Mouse (Mus musculus): Measurements from ENCODE around the gene Sim2. TPM values are rescaled to one million over a fixed set of nuclear protein-coding genes. Genes with fewer than 3 reads are reported as not detected.

Gene Sim2
- total and polyA plus RNA-seq, 2 experiments from 2014 or later, result 0.27 to 0.29 TPM

DNA sequence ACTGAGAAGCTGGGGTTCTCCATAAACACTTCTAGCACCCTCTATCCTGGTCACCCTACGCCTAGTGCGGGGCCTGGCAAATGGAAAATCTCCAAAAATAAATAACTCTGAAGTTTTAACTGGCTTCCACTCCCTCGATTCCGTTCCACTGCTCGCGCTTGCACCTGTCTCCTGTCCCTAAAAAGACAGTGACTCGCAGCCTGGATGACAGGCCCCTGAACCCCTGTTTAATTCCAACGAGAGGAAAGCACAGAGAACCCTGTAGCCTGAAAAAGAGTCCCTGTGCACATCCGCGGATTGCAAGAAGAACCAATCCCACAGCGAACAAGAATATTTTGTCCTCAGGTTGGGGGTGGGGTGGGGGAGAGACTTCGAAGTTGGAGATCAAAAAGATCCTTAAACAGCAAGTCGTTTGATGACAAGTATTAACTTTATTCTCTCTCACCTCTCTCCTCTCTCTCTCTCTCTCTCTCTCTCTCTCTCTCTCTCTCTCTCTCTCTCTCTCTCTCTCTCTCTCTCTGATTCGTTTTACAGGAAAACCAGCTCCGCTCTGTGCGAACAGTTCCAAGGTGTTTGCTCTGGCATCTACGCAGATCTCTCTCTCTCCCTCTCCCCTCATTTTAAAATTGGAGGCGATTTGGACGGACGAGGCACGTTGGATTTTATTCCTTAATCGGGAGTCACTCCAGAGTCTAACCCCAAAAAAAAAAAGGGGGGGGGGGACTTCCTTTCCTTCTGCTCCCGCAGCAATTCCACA, 6.2 kb upstream of the Sim2 start:
- no peak for TF ChIP-seq CTCF (IDR thresholded peaks at IDR 0.05; ENCODE audit: low read depth)
- H3K27ac ChIP-seq (ENCODE audit: low read depth, low read length), result no peak overlapping the region
- no peaks in the 10 kb centered on the region for H3K36me3 ChIP-seq (ENCODE audit: insufficient read depth)
- DNase-seq, result peak; percentile 74
- 2% methylated on average over 23 of the region's 23 CpGs for WGBS
- H3K4me1 ChIP-seq (ENCODE audit: insufficient read depth), result no peaks in the 10 kb centered on the region
- H3K9me3 ChIP-seq (ENCODE audit: low read length), result no peaks in the 10 kb centered on the region
- H3K9ac ChIP-seq, result no peak overlapping the region
- no peak overlapping the region for H3K4me3 ChIP-seq (ENCODE audit: low read depth, low read length)
- H3K4me2 ChIP-seq (ENCODE audit: low read depth), result no peak overlapping the region
- ATAC-seq, result no peak
- H3K27me3 ChIP-seq (ENCODE audit: insufficient read depth, low read length), result peaks cover 65% of the 10 kb centered on the region

DNA sequence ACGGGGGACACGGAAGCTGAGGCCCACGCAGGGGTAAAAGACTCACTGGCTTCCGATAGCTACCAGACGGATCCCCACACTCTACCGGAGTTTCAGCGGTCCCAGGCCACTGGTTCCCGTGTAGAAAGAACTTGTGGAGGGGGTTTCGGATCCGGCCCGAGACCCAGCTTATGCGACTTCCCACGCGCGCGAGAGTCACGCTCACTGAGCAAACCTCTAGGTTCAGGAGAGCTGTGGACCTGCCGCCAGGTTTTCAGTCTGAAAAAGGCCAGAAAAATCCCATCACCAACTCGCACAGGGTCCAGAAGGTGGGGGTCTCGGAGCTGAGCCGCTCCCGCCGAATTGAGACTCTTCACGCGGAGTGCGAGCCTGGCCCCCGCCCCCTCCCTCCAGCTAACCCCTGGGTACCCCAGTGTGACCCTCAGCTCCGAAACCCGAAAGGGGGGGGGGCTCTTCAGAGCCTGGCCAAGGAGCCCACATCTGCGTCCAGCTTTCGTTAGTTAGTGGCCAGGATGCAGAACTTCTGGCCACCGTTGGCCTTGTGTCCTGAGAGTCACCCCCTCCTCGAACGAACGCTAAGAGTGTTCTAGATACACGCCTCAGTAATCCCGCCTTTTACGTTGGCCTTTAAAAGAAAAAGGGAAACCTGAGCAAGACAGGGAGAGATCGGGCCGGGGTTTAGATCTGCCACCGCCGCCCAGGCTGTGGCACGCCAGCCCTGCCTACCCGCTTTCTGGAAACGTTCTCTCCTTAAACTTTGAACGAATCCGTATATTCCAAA, 5.5 kb upstream of the Sim2 start:
- no peak overlapping the region for H3K27ac ChIP-seq (ENCODE audit: low read depth, low read length)
- DNase-seq, result no peak
- H3K36me3 ChIP-seq (ENCODE audit: insufficient read depth), result no peaks in the 10 kb centered on the region
- H3K9ac ChIP-seq, result no peak overlapping the region
- no peak overlapping the region for H3K4me3 ChIP-seq (ENCODE audit: low read depth, low read length)
- no peaks in the 10 kb centered on the region for H3K4me1 ChIP-seq (ENCODE audit: insufficient read depth)
- ATAC-seq, result no peak
- peaks cover 73% of the 10 kb centered on the region for H3K27me3 ChIP-seq (ENCODE audit: insufficient read depth, low read length)
- TF ChIP-seq CTCF (IDR thresholded peaks at IDR 0.05; ENCODE audit: low read depth), result no peak
- H3K4me2 ChIP-seq (ENCODE audit: low read depth), result no peak overlapping the region
- 2% methylated on average over 47 of the region's 47 CpGs for WGBS
- H3K9me3 ChIP-seq (ENCODE audit: low read length), result no peaks in the 10 kb centered on the region

DNA sequence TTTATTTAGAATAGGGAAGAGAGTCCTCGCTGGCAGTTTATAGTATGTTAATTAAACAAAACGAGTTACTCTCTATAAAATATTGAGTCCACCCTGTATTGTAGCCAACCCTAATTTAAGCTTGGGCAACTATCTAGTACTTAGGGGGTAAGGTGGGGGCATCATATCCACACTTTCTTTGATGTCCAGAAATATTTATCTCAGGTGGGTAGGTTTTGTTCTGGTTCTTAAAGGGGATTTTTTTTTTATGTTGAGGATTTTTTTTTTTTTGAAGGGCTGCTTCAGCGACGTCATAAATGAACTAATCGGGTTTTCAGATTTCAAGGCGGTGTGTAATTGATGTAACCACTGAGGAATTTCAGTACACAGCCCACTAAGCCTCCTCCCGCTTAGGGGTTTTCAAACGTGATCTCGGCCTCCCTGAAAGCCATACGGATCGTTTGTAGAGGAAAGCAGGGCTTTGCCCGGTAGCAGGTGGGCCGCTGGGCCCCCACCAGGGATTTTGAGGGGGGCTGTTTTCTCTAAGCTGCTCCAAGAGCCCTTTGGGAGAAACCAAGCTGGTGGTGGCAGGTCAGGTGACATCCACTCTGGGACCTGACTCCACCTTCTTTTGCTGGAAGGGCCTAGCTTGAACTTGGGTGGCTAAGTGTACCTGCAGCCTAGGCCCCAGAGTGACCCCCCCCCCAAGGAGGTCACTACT, 4.7 kb upstream of the Sim2 start:
- no peak overlapping the region for H3K9ac ChIP-seq
- peaks cover 80% of the 10 kb centered on the region for H3K27me3 ChIP-seq (ENCODE audit: insufficient read depth, low read length)
- DNase-seq (no peak), ATAC-seq (no peak)
- H3K4me2 ChIP-seq (ENCODE audit: low read depth), result no peak overlapping the region
- H3K36me3 ChIP-seq (ENCODE audit: insufficient read depth), result no peaks in the 10 kb centered on the region
- no peak for TF ChIP-seq CTCF (IDR thresholded peaks at IDR 0.05; ENCODE audit: low read depth)
- no peak overlapping the region for H3K4me3 ChIP-seq (ENCODE audit: low read depth, low read length)
- no peaks in the 10 kb centered on the region for H3K9me3 ChIP-seq (ENCODE audit: low read length)
- WGBS, result 2% methylated on average over 13 of the region's 13 CpGs
- H3K27ac ChIP-seq (ENCODE audit: low read depth, low read length), result no peak overlapping the region
- H3K4me1 ChIP-seq (ENCODE audit: insufficient read depth), result no peaks in the 10 kb centered on the region

DNA sequence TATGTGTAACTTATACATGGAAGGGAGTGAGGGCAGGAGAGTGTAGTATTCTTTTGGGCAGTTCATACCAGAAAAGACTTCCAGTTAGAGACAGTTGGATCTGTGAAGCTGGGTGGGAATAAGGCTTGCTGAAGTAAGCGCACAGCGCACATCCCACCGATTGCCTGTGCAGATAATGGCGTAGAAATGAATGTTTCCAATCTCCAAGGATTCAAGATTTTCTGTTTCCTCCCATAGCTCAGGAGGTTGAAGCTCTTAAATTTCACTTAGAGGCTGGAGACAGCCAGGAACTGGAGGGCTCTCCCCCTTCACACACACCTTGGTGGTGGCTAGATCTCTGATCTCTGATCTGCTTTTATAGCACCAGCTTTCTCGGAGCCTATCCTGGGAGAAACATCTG, 3.1 kb upstream of the Sim2 start:
- DNase-seq (no peak), ATAC-seq (no peak)
- 18% methylated on average over 5 of the region's 5 CpGs for WGBS
- no peak for TF ChIP-seq CTCF (IDR thresholded peaks at IDR 0.05; ENCODE audit: low read depth)
- Histone ChIP-seq H3K27me3 (ENCODE audit: insufficient read depth, low read length) (peaks cover 68% of the 10 kb centered on the region), H3K36me3 (ENCODE audit: insufficient read depth) (no peaks in the 10 kb centered on the region), H3K27ac (ENCODE audit: low read depth, low read length) (no peak overlapping the region), H3K4me2 (ENCODE audit: low read depth) (no peak overlapping the region), H3K4me1 (ENCODE audit: insufficient read depth) (no peaks in the 10 kb centered on the region), H3K9me3 (ENCODE audit: low read length) (no peaks in the 10 kb centered on the region), H3K9ac (no peak overlapping the region), H3K4me3 (ENCODE audit: low read depth, low read length) (no peak overlapping the region)

DNA sequence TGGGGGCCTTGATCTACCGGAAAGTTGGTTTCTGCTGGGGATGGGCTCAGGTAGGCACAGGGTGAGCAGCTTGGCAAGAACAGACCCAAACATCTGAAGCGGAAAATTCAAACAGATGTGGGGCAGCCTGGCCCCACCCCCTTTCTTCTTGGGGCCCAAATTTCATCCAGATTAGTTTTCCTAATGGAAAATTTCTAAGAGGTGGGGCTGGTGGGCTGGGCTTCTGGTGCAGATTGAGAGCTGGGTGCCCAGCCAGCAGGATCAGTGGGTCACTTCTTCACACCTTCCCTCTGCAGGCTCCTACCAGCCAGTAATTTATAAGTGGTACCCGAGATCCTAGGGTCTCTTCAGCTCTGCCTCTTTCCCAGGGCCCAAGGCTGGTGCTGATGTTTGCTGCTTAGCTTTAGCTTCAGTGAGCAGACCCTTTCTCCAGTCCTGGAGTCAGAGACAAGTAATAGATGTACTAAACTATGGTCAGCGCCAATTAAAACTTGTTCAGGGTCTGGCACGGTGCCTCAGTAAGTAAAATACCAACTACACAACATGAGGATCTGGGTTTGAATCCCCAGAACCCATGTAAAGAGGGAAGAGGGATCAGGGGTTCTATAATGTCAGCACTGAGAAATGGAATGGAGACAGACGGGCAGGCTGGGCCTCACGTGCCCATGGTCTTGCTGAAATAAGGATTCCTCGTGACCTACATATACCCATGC, 2.6 kb upstream of the Sim2 start:
- Histone ChIP-seq H3K27me3 (ENCODE audit: insufficient read depth, low read length) (peaks cover 67% of the 10 kb centered on the region), H3K27ac (ENCODE audit: low read depth, low read length) (no peak overlapping the region), H3K4me2 (ENCODE audit: low read depth) (no peak overlapping the region), H3K36me3 (ENCODE audit: insufficient read depth) (no peaks in the 10 kb centered on the region), H3K9me3 (ENCODE audit: low read length) (no peaks in the 10 kb centered on the region), H3K9ac (no peak overlapping the region), H3K4me3 (ENCODE audit: low read depth, low read length) (no peak overlapping the region), H3K4me1 (ENCODE audit: insufficient read depth) (no peaks in the 10 kb centered on the region)
- DNase-seq (no peak), ATAC-seq (no peak)
- no peak for TF ChIP-seq CTCF (IDR thresholded peaks at IDR 0.05; ENCODE audit: low read depth)
- WGBS, result 5% methylated on average over 8 of the region's 8 CpGs

DNA sequence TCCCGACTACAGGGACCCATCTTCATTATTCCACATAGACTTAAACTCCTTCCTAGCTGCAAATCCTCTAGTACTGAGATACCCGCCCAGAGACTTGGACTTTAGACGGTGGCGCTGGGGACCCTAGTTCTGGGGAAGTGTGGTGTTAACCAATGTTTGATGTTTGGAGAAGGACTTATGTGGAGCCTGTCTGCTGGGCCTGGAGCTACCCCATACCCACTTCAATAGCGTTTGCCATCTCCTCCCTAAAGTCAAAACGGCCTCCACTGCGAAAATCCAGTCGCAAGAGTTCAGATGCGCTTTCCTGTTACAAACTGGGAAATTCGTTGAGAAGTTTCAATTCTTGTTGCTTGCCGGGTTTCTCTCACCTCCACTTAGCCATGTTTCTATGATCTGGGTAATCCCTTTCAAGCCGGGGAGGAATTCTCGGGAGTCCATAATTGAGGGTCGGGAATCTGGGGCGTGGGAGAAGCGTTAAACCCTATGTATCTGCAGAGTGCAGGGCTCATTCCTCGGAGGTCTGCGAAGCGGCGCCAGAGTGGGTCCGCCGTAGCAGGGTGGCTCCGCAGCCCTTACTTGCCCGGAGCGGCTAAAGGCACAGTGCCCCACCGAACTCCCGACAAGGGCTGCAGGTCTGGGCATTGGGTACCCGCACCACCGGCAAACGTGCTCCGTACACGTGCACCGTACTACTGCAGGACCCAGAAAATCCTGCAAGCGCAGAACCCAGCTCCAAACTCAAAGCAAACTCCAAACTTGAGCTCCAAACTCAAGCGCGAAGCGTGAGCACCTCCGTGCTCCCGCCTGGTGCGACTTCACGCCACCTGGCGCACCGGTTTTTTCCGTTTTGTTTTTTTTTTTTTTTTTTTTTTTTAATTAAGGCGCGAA, 1.5 kb upstream of the Sim2 start:
- H3K9ac ChIP-seq, result no peak overlapping the region
- H3K9me3 ChIP-seq (ENCODE audit: low read length), result no peaks in the 10 kb centered on the region
- ATAC-seq, result no peak
- no peak overlapping the region for H3K4me2 ChIP-seq (ENCODE audit: low read depth)
- no peaks in the 10 kb centered on the region for H3K36me3 ChIP-seq (ENCODE audit: insufficient read depth)
- peaks cover 70% of the 10 kb centered on the region for H3K27me3 ChIP-seq (ENCODE audit: insufficient read depth, low read length)
- H3K27ac ChIP-seq (ENCODE audit: low read depth, low read length), result no peak overlapping the region
- no peak overlapping the region for H3K4me3 ChIP-seq (ENCODE audit: low read depth, low read length)
- no peak for DNase-seq
- TF ChIP-seq CTCF (IDR thresholded peaks at IDR 0.05; ENCODE audit: low read depth), result no peak
- 1% methylated on average over 46 of the region's 46 CpGs for WGBS
- no peaks in the 10 kb centered on the region for H3K4me1 ChIP-seq (ENCODE audit: insufficient read depth)
